Mouse (Mus musculus) small intestine, adult 2 months (tissue): ENCODE results near the gene Nudt8.

Experiments used
- CTCF ChIP-seq: fragments of 200-500 bp; IDR thresholded peaks from 2 replicates; pipeline ENCODE4 v1.5.1; 2012; ENCODE audit warnings: low read depth, mild to moderate bottlenecking, control low read depth, inconsistent platforms, low read length, moderate library complexity, mixed read lengths; ENCODE audit not compliant: insufficient replicate concordance, insufficient read length; ENCODE audit errors: extremely low read depth
- POLR2A ChIP-seq: fragments of 200-500 bp; IDR thresholded peaks from 2 replicates; pipeline ENCODE4 v1.6.1; 2012; ENCODE audit warnings: low read depth, mild to moderate bottlenecking, control low read depth, inconsistent platforms, low read length, moderate library complexity

DNA sequence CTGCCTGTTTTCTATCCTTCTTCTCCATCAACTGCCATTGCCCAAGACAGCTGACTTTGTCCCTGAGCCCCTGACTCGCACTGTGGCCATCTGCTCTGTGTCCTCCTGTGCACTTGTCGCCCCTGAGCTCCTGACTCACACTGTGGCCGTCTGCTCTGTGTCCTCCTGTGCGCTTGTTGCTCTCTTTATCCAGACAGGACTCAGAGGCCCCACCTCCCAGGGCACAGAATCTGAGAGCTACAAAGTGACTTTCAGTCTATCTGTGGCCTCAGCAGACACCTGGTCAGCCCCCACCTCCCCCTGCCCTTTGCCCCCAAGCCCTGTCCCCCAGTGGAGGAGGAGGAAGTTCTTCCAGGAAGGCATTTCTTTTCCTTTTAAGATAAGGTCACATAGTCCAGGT lies 44.6 kb upstream of the Nudt8 start:
- TF ChIP-seq POLR2A (no peak), CTCF (no peak)
